Mouse (Mus musculus) forebrain, embryonic 14.5 days (tissue): ENCODE results near the gene Onecut1. TPM values are rescaled to one million over a fixed set of nuclear protein-coding genes. Genes with fewer than 3 reads are reported as not detected.

Experiments used
- ATAC-seq: fragments of 200-750 bp; cut with Nextera tagmentation; 2 replicates; pipeline ENCODE4 v1.8.0; 2017; ENCODE audit warnings: mild to moderate bottlenecking, moderate library complexity
- DNase-seq: peaks from one replicate; pipeline ENCODE4 v3.0.0-alpha.2; 2015; ENCODE audit warnings: low spot score
- H3K27ac ChIP-seq: fragments of 300-500 bp; sonication (generic); 2 replicates; pipeline ENCODE4 v1.5.1; 2014; ENCODE audit warnings: low read depth, mild to moderate bottlenecking, control low read depth, low read length, moderate library complexity
- H3K27me3 ChIP-seq: fragments of 300-500 bp; sonication (generic); replicated peaks from 2 replicates; pipeline ENCODE4 v1.6.1; 2014; ENCODE audit warnings: low read length, control low read depth, mixed read lengths; ENCODE audit not compliant: control insufficient read depth, insufficient read depth
- H3K36me3 ChIP-seq: fragments of 300-500 bp; sonication (generic); 2 replicates; pipeline ENCODE4 v1.6.1; 2014; ENCODE audit warnings: low read length, control low read depth; ENCODE audit not compliant: control insufficient read depth, insufficient read depth
- H3K4me1 ChIP-seq: fragments of 300-500 bp; sonication (generic); 2 replicates; pipeline ENCODE4 v1.6.1; 2014; ENCODE audit warnings: antibody characterized with exemption, low read length, control low read depth; ENCODE audit not compliant: control insufficient read depth, insufficient read depth
- H3K4me2 ChIP-seq: fragments of 300-500 bp; sonication (generic); 2 replicates; pipeline ENCODE4 v1.6.1; 2014; ENCODE audit warnings: mild to moderate bottlenecking, control low read depth, low read length
- H3K4me3 ChIP-seq: fragments of 300-500 bp; sonication (generic); 2 replicates; pipeline ENCODE4 v1.5.1; 2014; ENCODE audit warnings: low read depth, low read length, control low read depth
- H3K9ac ChIP-seq: fragments of 300-500 bp; sonication (generic); 2 replicates; pipeline ENCODE4 v1.6.1; 2014; ENCODE audit warnings: mild to moderate bottlenecking, low read length, control low read depth, moderate library complexity
- H3K9me3 ChIP-seq: fragments of 300-500 bp; sonication (generic); replicated peaks from 2 replicates; pipeline ENCODE4 v1.6.1; 2016; ENCODE audit warnings: low read length, control low read depth, mixed read lengths; ENCODE audit not compliant: control insufficient read depth
- WGBS: fragments of 180-500 bp; shearing (Covaris S2); extraction: QIAGEN DNeasy Blood & Tissue Kit; methylation state at CpG from one replicate; pipeline ENCODE4 v1.1.7; 2014; 5-methylcytosine and 5-hydroxymethylcytosine counted together
- polyA plus RNA-seq: library from polyadenylated mRNA; unstranded; fragments of >200 nt; fragmentation: Nextera tagmentation; extraction: Ambion mirVana; gene quantifications from 2 replicates; pipeline ENCODE4 v1.2.1, GENCODE M21; 2014

Onecut1 gene
- polyA plus RNA-seq, 1 experiment from 2014 or later, result 0.55 TPM

- Histone ChIP-seq H3K9ac (no peak overlapping the region), H3K27me3 (no peaks in the 10 kb centered on the region), H3K4me3 (no peak overlapping the region), H3K4me2 (no peak overlapping the region), H3K36me3 (no peaks in the 10 kb centered on the region), H3K9me3 (no peaks in the 10 kb centered on the region), H3K27ac (no peak overlapping the region), H3K4me1 (no peaks in the 10 kb centered on the region)
- ATAC-seq (no peak), DNase-seq (no peak)
- 86% methylated on average over 2 of the region's 2 CpGs for WGBS
These were observed 38.4 kb downstream of the Onecut1 start for GRCm38 (mm10) chr9:74900141-74900540.

DNA sequence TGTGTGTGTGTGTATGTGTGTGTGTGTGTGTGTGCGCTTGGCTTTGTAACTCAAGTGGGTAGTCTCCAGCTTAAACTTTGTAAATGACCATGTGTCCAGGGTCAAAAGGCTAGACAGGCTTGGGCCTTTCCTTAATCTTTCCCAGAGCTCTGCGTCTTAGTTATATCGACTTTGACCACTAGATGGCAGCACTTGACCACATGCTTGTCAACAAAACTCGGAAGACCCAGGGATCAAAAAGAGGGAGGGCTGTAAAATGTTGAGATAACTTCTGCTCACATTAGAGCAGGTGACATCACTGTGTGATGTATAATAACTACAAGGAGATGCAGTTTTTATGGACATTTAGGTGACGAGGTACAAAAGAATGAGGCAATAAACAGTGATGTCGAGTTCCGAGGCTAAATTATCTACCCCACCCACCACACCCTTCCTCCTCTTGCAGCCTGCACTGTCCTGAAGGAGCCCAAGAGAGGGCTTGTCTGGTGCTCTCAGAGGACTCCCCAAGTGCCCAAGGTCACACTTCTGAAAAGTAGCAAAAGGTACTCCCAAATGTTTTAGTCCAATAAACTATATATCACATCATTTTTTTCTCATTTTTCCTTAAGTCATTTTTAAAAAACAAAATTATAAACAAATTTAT lies 43.3 kb downstream of the Onecut1 start:
- ATAC-seq (peak; percentile 75), DNase-seq (peak; percentile 88)
- Histone ChIP-seq H3K36me3 (no peaks in the 10 kb centered on the region), H3K4me3 (no peak overlapping the region), H3K4me2 (no peak overlapping the region), H3K9ac (no peak overlapping the region), H3K27ac (no peak overlapping the region), H3K4me1 (no peaks in the 10 kb centered on the region), H3K27me3 (no peaks in the 10 kb centered on the region), H3K9me3 (no peaks in the 10 kb centered on the region)
- WGBS, result 14% methylated on average over 7 of the region's 7 CpGs

DNA sequence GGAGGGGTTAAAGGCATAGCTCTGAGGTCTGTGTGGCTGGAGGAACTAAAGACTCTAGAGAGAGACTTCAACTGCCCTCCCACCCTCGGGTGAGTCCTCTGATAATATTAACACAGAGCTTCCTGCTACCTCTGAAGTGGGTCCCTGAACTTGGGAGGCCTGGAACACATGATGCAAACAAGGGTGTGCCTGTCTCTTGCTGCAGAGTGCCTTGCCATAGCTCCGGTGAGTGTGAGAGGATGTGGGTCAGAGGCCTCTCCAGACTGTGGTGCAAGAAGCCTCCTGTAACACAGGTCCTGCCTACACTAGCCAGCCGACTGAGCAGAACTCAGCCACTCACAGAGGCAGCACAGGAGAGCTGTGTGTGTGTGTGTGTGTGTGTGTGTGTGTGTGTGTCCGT lies 45.2 kb downstream of the Onecut1 start:
- whole genome bisulfite sequencing, result 55% methylated on average over 4 of the region's 4 CpGs
- H3K27ac ChIP-seq, result no peak overlapping the region
- ATAC-seq, result no peak

GRCm38 (mm10) chr9:74909245-74909644 lies 47.5 kb downstream of the Onecut1 start:
- H3K27ac ChIP-seq, result no peak overlapping the region
- H3K9me3 ChIP-seq, result no peaks in the 10 kb centered on the region
- H3K9ac ChIP-seq, result no peak overlapping the region
- H3K4me3 ChIP-seq, result no peak overlapping the region
- DNase-seq, result peak; percentile 36
- WGBS, result 50% methylated on average over 15 of the region's 15 CpGs
- H3K4me2 ChIP-seq, result no peak overlapping the region
- H3K4me1 ChIP-seq, result no peaks in the 10 kb centered on the region
- no peaks in the 10 kb centered on the region for H3K27me3 ChIP-seq
- no peak for ATAC-seq
- H3K36me3 ChIP-seq, result no peaks in the 10 kb centered on the region

More for the DNA sequence above, 45.2 kb downstream of the Onecut1 start:
- no peak overlapping the region for H3K4me2 ChIP-seq
- H3K4me3 ChIP-seq, result no peak overlapping the region
- no peak for DNase-seq
- no peaks in the 10 kb centered on the region for H3K27me3 ChIP-seq
- H3K36me3 ChIP-seq, result no peaks in the 10 kb centered on the region
- no peak overlapping the region for H3K9ac ChIP-seq
- no peaks in the 10 kb centered on the region for H3K9me3 ChIP-seq
- no peaks in the 10 kb centered on the region for H3K4me1 ChIP-seq

DNA sequence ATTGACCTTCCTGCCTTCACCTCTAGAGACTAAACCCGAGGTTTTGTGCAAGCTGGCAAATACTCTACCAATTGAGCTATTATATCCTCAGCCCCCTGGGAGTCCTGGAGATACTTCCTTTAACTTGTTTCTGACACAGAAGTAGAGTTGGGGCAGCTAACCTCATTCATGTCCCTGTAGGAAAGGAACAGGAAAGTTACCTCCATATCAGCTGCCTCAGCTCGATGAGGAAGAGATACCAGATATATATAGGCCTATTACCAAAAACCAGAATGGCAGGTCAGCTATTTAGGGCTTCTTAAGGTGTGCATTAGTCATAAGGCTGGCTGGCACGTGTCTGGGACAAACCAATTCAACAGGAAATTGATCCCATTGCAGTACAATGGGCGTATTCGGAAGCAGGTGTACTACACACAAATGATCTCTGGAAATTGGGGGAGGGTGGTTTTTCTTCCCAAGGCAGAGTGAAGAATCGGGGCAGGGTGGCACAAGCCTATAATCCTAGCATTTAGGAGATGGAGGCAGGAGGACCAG lies 48.6 kb downstream of the Onecut1 start:
- no peak for ATAC-seq
- H3K27ac ChIP-seq, result no peak overlapping the region
- H3K9me3 ChIP-seq, result no peaks in the 10 kb centered on the region
- no peaks in the 10 kb centered on the region for H3K4me1 ChIP-seq
- H3K36me3 ChIP-seq, result no peaks in the 10 kb centered on the region
- 89% methylated on average over 6 of the region's 6 CpGs for WGBS
- no peak for DNase-seq
- H3K4me3 ChIP-seq, result no peak overlapping the region
- H3K27me3 ChIP-seq, result no peaks in the 10 kb centered on the region
- H3K4me2 ChIP-seq, result no peak overlapping the region
- H3K9ac ChIP-seq, result no peak overlapping the region

DNA sequence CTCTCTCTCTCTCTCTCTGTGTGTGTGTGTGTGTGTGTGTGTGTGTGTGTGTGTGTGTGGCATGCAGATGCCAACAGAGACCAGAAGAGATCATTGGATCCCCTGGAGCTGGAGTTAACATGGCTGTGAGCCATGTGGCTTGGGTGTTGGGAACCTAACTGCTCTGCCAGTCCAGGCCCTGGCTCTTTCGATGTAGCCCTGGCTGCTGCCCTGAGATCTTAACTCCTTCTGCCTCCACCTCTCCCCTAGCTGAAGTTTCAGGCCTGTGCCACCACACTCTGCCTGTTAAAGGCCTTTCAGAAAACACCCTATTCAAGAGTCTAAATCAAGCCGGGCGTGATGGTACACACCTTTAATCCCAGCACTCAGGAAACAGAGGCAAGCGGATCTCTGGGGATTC lies 49.7 kb downstream of the Onecut1 start:
- Histone ChIP-seq H3K36me3 (no peaks in the 10 kb centered on the region), H3K4me1 (no peaks in the 10 kb centered on the region), H3K27me3 (no peaks in the 10 kb centered on the region), H3K4me2 (no peak overlapping the region), H3K27ac (no peak overlapping the region), H3K4me3 (no peak overlapping the region), H3K9ac (no peak overlapping the region), H3K9me3 (no peaks in the 10 kb centered on the region)
- 64% methylated on average over 4 of the region's 4 CpGs for WGBS
- no peak for ATAC-seq
- no peak for DNase-seq

GRCm38 (mm10) chr9:74911919-74912318 lies 50.2 kb downstream of the Onecut1 start:
- Histone ChIP-seq H3K9ac (no peak overlapping the region), H3K27ac (no peak overlapping the region), H3K4me1 (no peaks in the 10 kb centered on the region), H3K27me3 (no peaks in the 10 kb centered on the region), H3K9me3 (no peaks in the 10 kb centered on the region), H3K4me3 (no peak overlapping the region), H3K4me2 (no peak overlapping the region), H3K36me3 (no peaks in the 10 kb centered on the region)
- DNase-seq (no peak), ATAC-seq (no peak)
- 67% methylated on average over 2 of the region's 2 CpGs for WGBS

DNA sequence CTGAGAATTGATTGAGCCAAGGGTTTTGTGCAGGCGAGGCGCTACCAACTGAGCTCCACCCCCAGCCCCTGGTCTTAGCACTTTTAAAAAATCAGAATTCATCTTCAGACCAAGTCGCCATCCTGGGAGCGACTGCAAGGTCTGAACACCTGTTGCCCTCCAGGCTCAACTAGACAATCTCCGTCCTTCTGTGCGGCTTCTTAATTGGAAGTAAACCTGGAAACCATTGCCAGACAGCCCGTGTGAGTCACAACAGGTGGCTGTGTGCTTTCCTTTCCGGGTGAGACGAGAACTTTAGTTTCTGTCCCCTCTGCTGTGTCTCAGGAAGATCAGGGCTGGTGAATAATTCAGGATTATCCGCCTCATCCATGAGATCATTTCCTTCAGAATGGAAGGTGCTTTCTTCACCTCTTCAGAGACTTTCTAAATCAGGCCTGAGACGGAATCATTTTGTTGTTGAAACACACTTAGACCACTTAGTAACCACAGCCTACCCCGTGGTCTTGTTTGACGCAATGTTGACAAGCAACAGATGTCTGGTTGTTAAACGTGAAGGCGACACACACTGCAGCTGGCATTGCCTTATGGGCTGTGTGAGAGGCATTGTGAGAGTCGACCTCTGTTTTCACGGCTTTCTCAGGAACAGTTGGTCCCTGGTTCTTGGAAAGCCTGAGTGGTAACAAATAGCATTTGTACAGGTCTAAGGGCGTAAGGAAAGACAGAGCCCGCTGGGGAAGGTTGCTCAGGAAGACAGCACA lies 51.1 kb downstream of the Onecut1 start:
- H3K27me3 ChIP-seq, result no peaks in the 10 kb centered on the region
- no peak overlapping the region for H3K27ac ChIP-seq
- peak; percentile 85 for ATAC-seq
- H3K9me3 ChIP-seq, result 0 out of 2 replicates have a peak, but pooled peaks cover 5% of the 10 kb centered on the region
- 40% methylated on average over 19 of the region's 19 CpGs for WGBS
- H3K4me3 ChIP-seq, result no peak overlapping the region
- H3K4me1 ChIP-seq, result no peaks in the 10 kb centered on the region
- DNase-seq, result peak; percentile 81
- no peak overlapping the region for H3K4me2 ChIP-seq
- H3K36me3 ChIP-seq, result no peaks in the 10 kb centered on the region
- no peak overlapping the region for H3K9ac ChIP-seq

- H3K4me1 ChIP-seq, result no peaks in the 10 kb centered on the region
- H3K27me3 ChIP-seq, result no peaks in the 10 kb centered on the region
- H3K4me3 ChIP-seq, result no peak overlapping the region
- ATAC-seq, result no peak
- H3K27ac ChIP-seq, result no peak overlapping the region
- no peak overlapping the region for H3K9ac ChIP-seq
- DNase-seq, result no peak
- 0 out of 2 replicates have a peak, but pooled peaks cover 7% of the 10 kb centered on the region for H3K9me3 ChIP-seq
- no peaks in the 10 kb centered on the region for H3K36me3 ChIP-seq
- WGBS, result 85% methylated on average over 3 of the region's 3 CpGs
- no peak overlapping the region for H3K4me2 ChIP-seq
These were observed 53.9 kb downstream of the Onecut1 start for GRCm38 (mm10) chr9:74915611-74916010.
